Mouse (Mus musculus) hindbrain, embryonic 13.5 days (tissue): Measurements from ENCODE around the gene Tchp. TPM values are rescaled to one million over a fixed set of nuclear protein-coding genes. Genes with fewer than 3 reads are reported as not detected.

ENCODE experiments used
- ATAC-seq: fragments of 200-750 bp; cut with Nextera tagmentation; 2 replicates; pipeline ENCODE4 v1.8.0; 2017; ENCODE audit warnings: moderate TSS enrichment; ENCODE audit not compliant: low FRiP score
- H3K27ac ChIP-seq: fragments of 300-500 bp; sonication (generic); 2 replicates; pipeline ENCODE4 v1.5.1; 2015; ENCODE audit warnings: inconsistent platforms, mild to moderate bottlenecking, moderate library complexity
- H3K27me3 ChIP-seq: fragments of 300-500 bp; sonication (generic); 2 replicates; pipeline ENCODE4 v1.6.1; 2015; ENCODE audit warnings: mild to moderate bottlenecking, inconsistent platforms
- H3K36me3 ChIP-seq: fragments of 300-500 bp; sonication (generic); 2 replicates; pipeline ENCODE4 v1.6.1; 2015; ENCODE audit warnings: mild to moderate bottlenecking, inconsistent platforms
- H3K4me1 ChIP-seq: fragments of 300-500 bp; sonication (generic); replicated peaks from 2 replicates; pipeline ENCODE4 v1.6.1; 2015; ENCODE audit warnings: inconsistent platforms
- H3K4me2 ChIP-seq: fragments of 300-500 bp; sonication (generic); 2 replicates; pipeline ENCODE4 v1.6.1; 2015; ENCODE audit warnings: inconsistent platforms, mild to moderate bottlenecking, moderate library complexity
- H3K4me3 ChIP-seq: fragments of 300-500 bp; sonication (generic); 2 replicates; pipeline ENCODE4 v1.5.1; 2015; ENCODE audit warnings: mild to moderate bottlenecking, inconsistent platforms
- H3K9ac ChIP-seq: fragments of 300-500 bp; sonication (generic); 2 replicates; pipeline ENCODE4 v1.6.1; 2015; ENCODE audit warnings: mild to moderate bottlenecking, inconsistent platforms
- H3K9me3 ChIP-seq: fragments of 300-500 bp; sonication (generic); 2 replicates; pipeline ENCODE4 v1.6.1; 2016; ENCODE audit warnings: inconsistent platforms
- WGBS: fragments of 180-500 bp; shearing (Covaris S2); methylation state at CpG from one replicate; pipeline ENCODE4 v1.1.7; 2015; 5-methylcytosine and 5-hydroxymethylcytosine counted together
- polyA plus RNA-seq: library from polyadenylated mRNA; unstranded; fragments of >200 nt; fragmentation: Nextera tagmentation; extraction: Ambion mirVana; gene quantifications from 2 replicates; pipeline ENCODE4 v1.2.1, GENCODE M21; 2015

Tchp gene
- polyA plus RNA-seq, 1 experiment from 2014 or later, result 21.1 TPM

DNA sequence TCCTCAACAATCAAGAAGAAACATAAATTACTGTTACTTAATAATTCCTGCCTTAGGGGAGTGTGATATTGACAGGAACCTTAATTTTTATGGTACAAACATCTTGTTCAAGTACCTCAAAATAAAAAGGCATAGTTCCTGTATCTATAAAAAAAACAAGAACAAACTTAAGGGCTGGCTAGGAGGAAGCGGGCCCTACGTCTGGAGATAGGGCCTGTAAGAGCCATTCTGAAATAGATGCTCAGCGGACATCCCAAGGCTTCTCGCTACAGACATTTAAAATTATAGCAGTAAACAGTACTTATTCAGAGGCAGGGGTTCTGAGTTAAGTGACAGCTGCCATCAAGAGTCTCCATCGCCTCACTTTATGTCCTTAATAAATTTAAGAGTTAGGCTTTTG is 40.0 kb downstream of the Tchp start:
- 96% methylated on average over 5 of the region's 5 CpGs for WGBS
- no peaks in the 10 kb centered on the region for H3K9me3 ChIP-seq
- ATAC-seq, result no peak
- no peaks in the 10 kb centered on the region for H3K4me1 ChIP-seq
- no peak overlapping the region for H3K27ac ChIP-seq
- no peaks in the 10 kb centered on the region for H3K27me3 ChIP-seq
- H3K4me3 ChIP-seq, result no peak overlapping the region
- no peak overlapping the region for H3K4me2 ChIP-seq
- peaks cover 93% of the 10 kb centered on the region for H3K36me3 ChIP-seq
- H3K9ac ChIP-seq, result no peak overlapping the region

DNA sequence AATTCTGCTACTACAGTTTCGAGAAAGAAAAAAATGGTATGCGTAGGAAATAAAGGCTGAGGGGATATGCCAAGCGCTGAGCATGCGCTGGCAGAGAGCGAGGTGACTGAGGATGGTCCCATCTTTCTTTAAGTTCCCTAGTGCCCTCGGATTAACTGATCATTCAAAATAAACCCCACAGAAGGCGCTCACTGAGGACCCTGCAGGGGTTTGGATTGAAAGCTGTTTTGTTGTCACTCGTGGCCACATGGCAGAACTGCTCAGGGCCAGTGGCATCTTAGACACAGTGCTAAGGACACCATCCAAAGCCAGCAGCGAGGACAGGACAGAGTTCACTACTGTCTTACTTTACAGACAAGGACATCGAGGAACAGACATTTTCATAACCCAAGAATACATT is 42.8 kb downstream of the Tchp start:
- Histone ChIP-seq H3K4me3 (no peak overlapping the region), H3K9ac (no peak overlapping the region), H3K36me3 (peaks cover 92% of the 10 kb centered on the region), H3K4me1 (no peaks in the 10 kb centered on the region), H3K9me3 (no peaks in the 10 kb centered on the region), H3K27ac (no peak overlapping the region), H3K27me3 (no peaks in the 10 kb centered on the region), H3K4me2 (no peak overlapping the region)
- 90% methylated on average over 10 of the region's 10 CpGs for WGBS
- no peak for ATAC-seq

DNA sequence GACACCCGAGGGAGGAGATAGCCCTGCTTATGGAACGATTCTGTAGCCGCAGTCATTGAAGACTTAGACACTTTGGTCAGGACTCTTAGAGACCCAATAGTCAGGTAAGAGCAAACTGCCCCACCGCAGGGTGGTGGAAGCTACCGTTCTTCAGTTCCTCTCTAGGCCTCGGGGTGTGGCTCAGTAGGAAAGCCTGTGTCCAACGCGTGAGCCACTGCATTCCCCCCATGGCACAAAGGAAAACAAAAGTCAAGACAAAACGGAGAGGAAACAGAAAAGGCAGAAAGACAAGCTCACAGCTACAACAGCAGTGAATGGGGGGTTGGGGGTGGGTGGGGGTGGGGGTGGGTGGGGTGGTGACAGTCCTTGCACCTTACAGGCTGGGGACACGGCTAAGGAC is 44.8 kb downstream of the Tchp start:
- 89% methylated on average over 10 of the region's 10 CpGs for WGBS
- H3K4me2 ChIP-seq, result no peak overlapping the region
- H3K27me3 ChIP-seq, result no peaks in the 10 kb centered on the region
- no peak overlapping the region for H3K4me3 ChIP-seq
- H3K4me1 ChIP-seq, result no peaks in the 10 kb centered on the region
- H3K36me3 ChIP-seq, result peaks cover 92% of the 10 kb centered on the region
- no peak overlapping the region for H3K27ac ChIP-seq
- no peak for ATAC-seq
- H3K9ac ChIP-seq, result no peak overlapping the region
- H3K9me3 ChIP-seq, result no peaks in the 10 kb centered on the region

DNA sequence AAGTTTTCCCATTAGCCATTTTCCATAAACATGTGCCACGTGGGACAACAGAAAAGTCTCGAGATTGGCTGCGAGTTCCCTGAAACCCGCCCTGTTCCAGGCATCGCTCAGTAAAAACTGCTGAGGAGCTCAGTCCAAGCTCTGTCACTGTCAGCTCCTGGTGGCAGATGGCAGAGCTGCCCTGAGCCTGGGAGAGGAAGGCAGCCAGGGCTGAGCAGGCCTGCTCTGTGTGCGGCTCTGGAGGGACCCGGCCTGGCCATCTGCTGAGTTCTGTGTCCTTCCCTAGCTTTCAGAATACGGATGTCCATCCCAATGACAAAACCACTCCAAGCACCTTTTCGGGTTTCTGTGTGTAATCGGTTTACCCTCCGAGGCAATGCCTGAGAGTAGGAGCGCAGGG is 45.8 kb downstream of the Tchp start:
- H3K9me3 ChIP-seq, result no peaks in the 10 kb centered on the region
- WGBS, result 87% methylated on average over 12 of the region's 12 CpGs
- no peak for ATAC-seq
- no peak overlapping the region for H3K4me2 ChIP-seq
- no peaks in the 10 kb centered on the region for H3K27me3 ChIP-seq
- no peaks in the 10 kb centered on the region for H3K4me1 ChIP-seq
- H3K36me3 ChIP-seq, result peaks cover 91% of the 10 kb centered on the region
- no peak overlapping the region for H3K9ac ChIP-seq
- H3K4me3 ChIP-seq, result no peak overlapping the region
- peak overlapping the region; percentile 12; the same call in 1 of the 2 replicates for H3K27ac ChIP-seq

DNA sequence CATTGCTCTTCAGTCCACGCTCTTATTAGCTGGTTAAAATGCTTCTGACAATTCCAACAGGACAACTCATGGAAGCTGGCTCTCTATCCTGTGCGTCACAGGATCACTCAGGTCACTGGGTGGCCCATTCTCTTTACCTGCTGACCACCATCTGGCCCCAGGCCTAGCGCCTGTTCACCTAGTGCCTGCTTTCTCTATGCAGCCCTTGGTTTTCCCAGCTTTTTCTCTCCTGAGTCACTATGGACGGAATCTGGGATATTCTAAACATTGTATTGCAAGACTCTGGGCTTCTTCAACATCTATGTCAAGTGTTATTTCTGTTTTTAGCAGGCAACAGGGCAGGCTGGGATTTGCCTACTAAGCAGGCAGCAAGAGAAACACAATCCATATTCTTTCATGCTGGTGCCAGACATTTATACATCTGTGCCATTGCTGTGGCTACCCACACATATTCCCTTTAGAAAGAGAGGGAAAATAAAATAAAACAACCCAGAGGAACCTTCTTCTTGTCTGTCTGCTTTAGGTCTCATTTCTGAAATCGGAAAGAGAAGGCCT is 52.1 kb downstream of the Tchp start:
- Histone ChIP-seq H3K4me3 (no peak overlapping the region), H3K36me3 (peaks cover 86% of the 10 kb centered on the region), H3K4me2 (no peak overlapping the region), H3K27ac (no peak overlapping the region), H3K4me1 (no peaks in the 10 kb centered on the region), H3K27me3 (no peaks in the 10 kb centered on the region), H3K9ac (no peak overlapping the region), H3K9me3 (no peaks in the 10 kb centered on the region)
- no peak for ATAC-seq
- 96% methylated on average over 5 of the region's 5 CpGs for WGBS

DNA sequence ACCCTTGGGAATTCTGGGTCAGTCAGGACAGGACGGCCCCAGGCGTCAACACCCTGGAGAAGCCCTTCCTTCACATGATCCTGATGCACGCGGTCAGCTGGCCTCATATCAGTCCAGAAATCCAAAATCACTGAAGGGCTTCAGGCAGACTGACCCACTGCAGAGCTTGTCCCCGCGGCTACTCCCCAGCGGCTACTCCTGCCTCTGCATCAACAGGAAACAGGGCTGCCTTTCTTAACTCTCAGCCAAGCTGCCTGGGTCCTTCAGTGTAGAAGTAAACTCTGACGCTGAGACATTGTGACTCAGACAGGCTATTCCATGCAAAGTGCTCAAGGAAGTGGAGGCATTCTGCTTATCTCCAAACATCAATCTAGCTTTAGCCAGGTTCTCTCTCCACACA is 54.4 kb downstream of the Tchp start:
- H3K9ac ChIP-seq, result no peak overlapping the region
- H3K27me3 ChIP-seq, result no peaks in the 10 kb centered on the region
- WGBS, result 94% methylated on average over 8 of the region's 8 CpGs
- H3K4me2 ChIP-seq, result no peak overlapping the region
- H3K9me3 ChIP-seq, result no peaks in the 10 kb centered on the region
- no peaks in the 10 kb centered on the region; the same call in 1 of the 2 replicates for H3K4me1 ChIP-seq
- peaks cover 82% of the 10 kb centered on the region for H3K36me3 ChIP-seq
- H3K4me3 ChIP-seq, result no peak overlapping the region
- no peak for ATAC-seq
- H3K27ac ChIP-seq, result no peak overlapping the region

DNA sequence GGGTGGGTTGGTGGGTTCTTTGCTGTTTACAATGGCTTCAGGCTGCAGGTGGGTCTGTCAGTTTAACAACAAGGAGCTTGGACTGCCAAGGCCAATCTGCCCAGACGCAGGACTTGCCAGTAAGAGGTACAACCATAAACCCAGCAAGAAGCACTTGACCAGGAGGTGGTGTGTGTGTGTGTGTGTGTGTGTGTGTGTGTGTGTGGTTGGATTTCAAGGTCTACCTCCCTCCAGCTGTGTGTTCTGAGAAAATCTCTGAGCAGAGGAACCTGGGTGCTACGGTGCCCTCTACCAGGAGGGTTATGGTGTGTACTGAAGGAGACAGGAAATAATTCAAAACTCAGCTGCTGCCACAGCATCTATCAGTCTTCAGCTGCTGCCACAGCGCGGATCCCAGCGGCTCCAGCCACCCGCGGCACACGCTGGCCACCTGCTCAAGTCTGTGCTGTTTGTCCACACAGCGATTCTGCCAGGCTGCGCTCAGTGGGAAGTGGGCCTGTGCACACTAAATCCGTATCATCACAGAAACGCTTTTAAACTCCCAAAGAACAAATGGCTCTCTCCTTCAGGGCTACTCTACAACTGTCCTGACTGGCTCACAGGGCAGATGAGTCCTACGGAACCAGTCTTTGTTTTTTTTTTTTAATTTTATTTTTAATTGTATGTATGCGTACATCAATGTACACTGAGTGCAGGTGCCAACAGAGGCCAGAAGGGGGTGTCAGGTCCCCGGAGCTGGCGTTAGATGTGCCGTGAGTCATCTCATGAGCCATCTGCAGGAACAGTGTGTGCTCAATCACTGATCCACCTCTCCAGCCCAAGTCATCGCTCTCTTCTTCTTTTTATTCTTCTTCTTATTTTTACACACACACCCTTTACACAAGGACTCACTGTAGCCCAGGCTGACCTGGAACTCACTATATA is 57.5 kb downstream of the Tchp start:
- no peak overlapping the region for H3K4me2 ChIP-seq
- no peak overlapping the region for H3K9ac ChIP-seq
- ATAC-seq, result no peak
- peaks cover 6% of the 10 kb centered on the region for H3K4me1 ChIP-seq
- no peaks in the 10 kb centered on the region for H3K27me3 ChIP-seq
- H3K36me3 ChIP-seq, result peaks cover 58% of the 10 kb centered on the region
- H3K4me3 ChIP-seq, result no peak overlapping the region
- H3K9me3 ChIP-seq, result no peaks in the 10 kb centered on the region
- WGBS, result 86% methylated on average over 18 of the region's 18 CpGs
- no peak overlapping the region for H3K27ac ChIP-seq

DNA sequence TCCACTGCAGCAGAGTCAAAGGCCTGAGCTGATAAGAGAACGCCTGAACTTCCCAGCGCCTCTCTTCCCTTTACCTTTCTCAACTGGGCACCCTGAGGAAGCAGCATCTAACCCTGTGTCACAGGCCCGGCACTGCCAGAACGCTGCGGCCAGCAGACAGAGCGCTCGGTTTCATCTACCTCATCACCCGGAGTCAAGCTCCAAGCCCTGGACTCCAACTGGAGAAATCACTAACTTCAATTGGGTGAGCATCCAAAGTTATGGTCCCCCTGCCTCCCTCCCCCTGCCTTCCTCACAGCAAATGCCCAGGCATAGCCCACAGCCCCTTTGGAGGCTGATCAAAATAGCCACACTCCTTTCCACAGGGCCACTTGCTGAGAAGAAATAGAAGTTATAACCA is 59.1 kb downstream of the Tchp start:
- ATAC-seq, result no peak
- Histone ChIP-seq H3K27ac (no peak overlapping the region), H3K4me2 (no peak overlapping the region), H3K36me3 (peaks cover 46% of the 10 kb centered on the region), H3K9ac (no peak overlapping the region), H3K27me3 (no peaks in the 10 kb centered on the region), H3K4me1 (peaks cover 19% of the 10 kb centered on the region), H3K4me3 (no peak overlapping the region), H3K9me3 (no peaks in the 10 kb centered on the region)
- 93% methylated on average over 8 of the region's 8 CpGs for WGBS

DNA sequence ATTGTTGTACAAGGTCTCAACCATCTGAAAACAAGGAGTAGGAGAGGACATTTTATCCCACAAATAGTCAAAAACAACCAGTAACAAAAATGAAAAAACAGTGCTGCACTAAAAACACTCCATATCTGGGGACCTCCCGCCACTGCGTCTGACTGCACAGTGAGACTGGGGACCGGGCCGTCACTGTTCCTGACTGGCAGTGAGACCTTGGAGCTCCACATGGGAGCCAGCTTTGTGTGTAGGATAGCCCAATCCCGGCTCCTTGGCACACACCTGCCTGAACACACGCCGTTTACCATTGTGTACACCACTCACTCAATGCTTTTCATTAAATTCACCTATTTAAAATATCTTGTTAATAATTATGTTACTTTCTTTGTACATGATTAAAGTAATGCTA is 59.6 kb downstream of the Tchp start:
- 88% methylated on average over 7 of the region's 7 CpGs for WGBS
- Histone ChIP-seq H3K4me2 (no peak overlapping the region), H3K36me3 (peaks cover 41% of the 10 kb centered on the region), H3K27ac (no peak overlapping the region), H3K4me1 (peaks cover 24% of the 10 kb centered on the region), H3K9me3 (no peaks in the 10 kb centered on the region), H3K9ac (no peak overlapping the region), H3K4me3 (no peak overlapping the region), H3K27me3 (no peaks in the 10 kb centered on the region)
- no peak for ATAC-seq

DNA sequence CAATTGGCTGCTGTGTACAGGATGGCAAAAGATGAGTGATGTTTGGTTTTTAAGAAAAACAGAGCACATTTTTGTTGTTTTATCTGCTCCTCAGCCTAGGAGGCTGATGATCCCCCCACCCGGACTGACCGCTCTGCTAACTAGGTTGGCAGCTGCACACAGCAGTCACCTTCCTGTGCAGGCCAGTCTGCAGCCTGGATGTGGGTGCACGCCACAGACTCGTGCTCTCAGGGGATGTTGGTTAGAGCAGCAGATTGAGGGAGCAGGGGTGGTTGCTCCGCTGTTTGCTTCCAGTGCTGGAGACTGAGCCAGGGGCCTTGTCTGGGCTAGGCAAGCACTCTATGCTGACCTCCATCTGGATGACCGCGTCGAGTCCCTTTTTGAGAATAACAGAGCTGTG is 62.2 kb downstream of the Tchp start:
- WGBS, result 90% methylated on average over 8 of the region's 8 CpGs
- Histone ChIP-seq H3K4me2 (no peak overlapping the region), H3K4me3 (no peak overlapping the region), H3K9me3 (no peaks in the 10 kb centered on the region), H3K9ac (peak overlapping the region; percentile 49; the same call in 1 of the 2 replicates), H3K4me1 (peaks cover 29% of the 10 kb centered on the region), H3K27ac (no peak overlapping the region), H3K27me3 (no peaks in the 10 kb centered on the region), H3K36me3 (peaks cover 15% of the 10 kb centered on the region)
- ATAC-seq, result no peak

DNA sequence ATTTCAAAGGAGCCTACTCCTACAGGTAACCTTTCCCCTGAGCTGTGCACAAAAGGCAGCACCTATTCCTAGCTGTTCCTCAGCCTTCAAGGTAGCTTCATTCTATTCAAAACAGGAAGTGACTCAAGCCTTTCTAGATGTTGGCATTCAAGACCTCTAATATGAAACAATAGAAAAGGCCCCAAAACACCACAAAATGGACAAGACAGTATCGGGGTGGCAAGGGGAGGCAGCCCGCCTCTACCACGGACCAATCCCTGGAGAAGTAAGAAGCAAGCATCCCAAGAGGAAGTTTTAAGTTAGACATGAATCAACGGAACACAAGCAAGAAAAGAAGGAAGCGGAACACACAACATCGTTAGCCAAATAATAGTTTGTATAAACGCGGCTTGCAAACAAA is 64.2 kb downstream of the Tchp start:
- peak overlapping the region; percentile 99 for H3K9ac ChIP-seq
- no peaks in the 10 kb centered on the region for H3K9me3 ChIP-seq
- peak overlapping the region; percentile 99 for H3K4me3 ChIP-seq
- H3K36me3 ChIP-seq, result no peaks in the 10 kb centered on the region
- ATAC-seq, result no peak
- no peaks in the 10 kb centered on the region for H3K27me3 ChIP-seq
- WGBS, result 77% methylated on average over 8 of the region's 8 CpGs
- no peak overlapping the region for H3K27ac ChIP-seq
- peak overlapping the region; percentile 85 for H3K4me2 ChIP-seq
- peaks cover 43% of the 10 kb centered on the region for H3K4me1 ChIP-seq
